Mouse (Mus musculus) neural tube, embryonic 14.5 days (tissue): ENCODE data around the gene Nrp2. TPM values are rescaled to one million over a fixed set of nuclear protein-coding genes. Genes with fewer than 3 reads are reported as not detected.

Experiments used
- ATAC-seq: fragments of 200-750 bp; cut with Nextera tagmentation; 2 replicates; pipeline ENCODE4 v1.8.0; 2017; ENCODE audit warnings: low read depth, mild to moderate bottlenecking, moderate TSS enrichment, moderate library complexity
- H3K27ac ChIP-seq: fragments of 300-500 bp; sonication (generic); 2 replicates; pipeline ENCODE4 v1.5.1; 2014; ENCODE audit warnings: low read depth, mild to moderate bottlenecking, control low read depth, low read length, moderate library complexity, mixed read lengths
- H3K27me3 ChIP-seq: fragments of 300-500 bp; sonication (generic); 2 replicates; pipeline ENCODE4 v1.6.1; 2014; ENCODE audit warnings: low read length; ENCODE audit not compliant: control insufficient read depth, insufficient read depth
- H3K36me3 ChIP-seq: fragments of 300-500 bp; sonication (generic); 2 replicates; pipeline ENCODE4 v1.6.1; 2014; ENCODE audit warnings: low read length, mixed read lengths; ENCODE audit not compliant: control insufficient read depth, insufficient read depth
- H3K4me1 ChIP-seq: fragments of 300-500 bp; sonication (generic); 2 replicates; pipeline ENCODE4 v1.6.1; 2014; ENCODE audit warnings: low read length; ENCODE audit not compliant: control insufficient read depth, insufficient read depth
- H3K4me2 ChIP-seq: fragments of 300-500 bp; sonication (generic); 2 replicates; pipeline ENCODE4 v1.6.1; 2014; ENCODE audit warnings: mild to moderate bottlenecking, low read depth, low read length, control low read depth
- H3K4me3 ChIP-seq: fragments of 300-500 bp; sonication (generic); 2 replicates; pipeline ENCODE4 v1.5.1; 2014; ENCODE audit warnings: low read depth, low read length, control low read depth, mixed read lengths
- H3K9ac ChIP-seq: fragments of 300-500 bp; sonication (generic); replicated peaks from 2 replicates; pipeline ENCODE4 v1.6.1; 2014; ENCODE audit warnings: low read depth, mild to moderate bottlenecking, control low read depth, low read length, mixed read lengths
- H3K9me3 ChIP-seq: fragments of 300-500 bp; sonication (generic); 2 replicates; pipeline ENCODE4 v1.6.1; 2016; ENCODE audit warnings: low read length; ENCODE audit not compliant: control insufficient read depth
- WGBS: fragments of 180-500 bp; shearing (Covaris S2); extraction: QIAGEN DNeasy Blood & Tissue Kit; methylation state at CpG from one replicate; pipeline ENCODE4 v1.1.7; 2014; 5-methylcytosine and 5-hydroxymethylcytosine counted together
- polyA plus RNA-seq: library from polyadenylated mRNA; unstranded; fragments of >200 nt; fragmentation: Nextera tagmentation; extraction: Ambion mirVana; gene quantifications from 2 replicates; pipeline ENCODE4 v1.2.1, GENCODE M21; 2014

Gene Nrp2
- polyA plus RNA-seq, 1 experiment from 2014 or later: 35.8 TPM

DNA sequence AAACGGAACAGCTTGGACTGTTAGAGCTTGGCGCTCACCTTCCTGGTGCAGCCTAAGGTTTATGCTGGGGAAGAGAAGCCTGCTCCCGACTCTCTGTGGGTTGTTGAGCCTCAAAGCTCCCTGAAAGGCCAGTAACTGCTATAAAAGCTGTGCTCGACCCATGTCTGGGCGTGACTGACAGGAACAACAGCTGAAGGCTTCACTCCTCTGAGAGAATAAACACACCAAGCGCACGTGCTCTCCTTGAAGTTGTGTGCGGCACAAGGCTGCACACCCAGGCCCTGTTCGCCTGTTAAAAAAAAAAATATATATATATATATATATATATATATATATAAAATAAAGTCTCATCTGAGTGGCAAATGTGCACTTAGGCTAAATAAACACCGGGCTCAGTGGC, 84.5 kb downstream of the Nrp2 start:
- 0 out of 2 replicates have a peak, but pooled peaks cover 3% of the 10 kb centered on the region for H3K36me3 ChIP-seq
- H3K27ac ChIP-seq: no peak overlapping the region
- no peak for ATAC-seq
- peaks cover 5% of the 10 kb centered on the region; the same call in 1 of the 2 replicates for H3K4me1 ChIP-seq
- H3K9me3 ChIP-seq: no peaks in the 10 kb centered on the region
- WGBS: 81% methylated on average over 10 of the region's 10 CpGs
- H3K4me2 ChIP-seq: no peak overlapping the region
- H3K4me3 ChIP-seq: no peak overlapping the region
- no peak overlapping the region for H3K9ac ChIP-seq
- H3K27me3 ChIP-seq: no peaks in the 10 kb centered on the region

DNA sequence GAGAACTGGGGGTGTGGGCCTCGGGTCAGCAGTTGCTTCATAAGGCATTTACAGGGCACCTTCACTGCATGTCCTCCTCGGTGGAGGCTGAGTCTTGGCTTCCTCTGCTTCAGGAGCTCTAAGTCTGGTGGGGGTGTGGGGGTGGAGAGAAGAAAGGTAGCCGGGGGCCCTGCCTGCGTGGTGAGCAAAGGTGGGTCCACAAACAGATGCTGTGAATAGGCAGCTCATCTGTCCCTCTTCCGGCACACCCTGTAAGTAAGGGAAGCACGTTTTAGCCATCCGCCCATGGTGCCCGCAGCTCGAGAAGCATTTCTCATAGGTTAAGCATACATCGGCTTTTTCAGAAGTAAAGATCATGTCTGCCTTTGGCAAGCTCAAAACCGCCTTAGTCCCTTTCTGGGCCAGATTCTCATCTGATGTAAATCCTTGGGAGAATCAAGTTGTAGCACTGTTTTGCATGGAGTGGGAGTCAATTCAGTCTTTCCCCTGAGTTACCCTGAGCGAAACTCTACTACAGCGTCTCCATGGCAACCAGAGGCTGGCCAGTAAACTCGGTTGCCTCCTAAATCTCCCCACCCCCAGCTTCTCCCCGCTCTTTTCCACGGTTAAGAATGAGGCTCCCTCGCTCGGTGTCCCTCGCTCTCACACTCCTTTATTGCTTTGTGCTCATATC, 91.3 kb downstream of the Nrp2 start:
- Histone ChIP-seq H3K4me2 (peak overlapping the region; percentile 7; the same call in 1 of the 2 replicates), H3K9ac (no peak overlapping the region), H3K4me1 (peaks cover 11% of the 10 kb centered on the region; the same call in 1 of the 2 replicates), H3K4me3 (no peak overlapping the region), H3K9me3 (no peaks in the 10 kb centered on the region), H3K27ac (0 out of 2 replicates have a peak overlapping the region, but pooled peaks have one; percentile 24), H3K27me3 (no peaks in the 10 kb centered on the region), H3K36me3 (no peaks in the 10 kb centered on the region)
- WGBS: 15% methylated on average over 19 of the region's 19 CpGs
- peak; percentile 81 for ATAC-seq

DNA sequence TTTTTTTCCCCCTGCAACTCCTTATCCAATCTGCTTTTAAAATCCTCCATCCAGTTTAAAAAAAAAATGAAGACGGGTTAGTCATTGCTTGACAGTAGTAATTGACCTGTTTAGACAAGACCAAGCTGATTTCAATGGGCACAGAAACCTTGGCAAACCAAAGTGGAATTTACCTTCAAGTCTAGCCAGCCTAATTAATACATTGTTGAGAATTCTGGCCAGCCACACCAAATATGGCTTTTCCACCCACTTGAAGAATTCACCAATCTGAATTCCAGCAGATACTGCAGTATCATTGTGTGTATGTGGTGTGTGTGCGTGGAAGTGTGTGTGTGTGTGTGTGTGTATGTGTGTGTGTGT, 91.8 kb downstream of the Nrp2 start:
- no peak overlapping the region for H3K4me3 ChIP-seq
- no peak overlapping the region for H3K9ac ChIP-seq
- H3K27me3 ChIP-seq: no peaks in the 10 kb centered on the region
- no peaks in the 10 kb centered on the region for H3K36me3 ChIP-seq
- 0 out of 2 replicates have a peak overlapping the region, but pooled peaks have one; percentile 24 for H3K27ac ChIP-seq
- peak overlapping the region; percentile 7; the same call in 1 of the 2 replicates for H3K4me2 ChIP-seq
- 33% methylated on average over 2 of the region's 2 CpGs for WGBS
- ATAC-seq: 0 out of 2 replicates have a peak, but pooled peaks have one; percentile 15
- peaks cover 11% of the 10 kb centered on the region; the same call in 1 of the 2 replicates for H3K4me1 ChIP-seq
- H3K9me3 ChIP-seq: no peaks in the 10 kb centered on the region

DNA sequence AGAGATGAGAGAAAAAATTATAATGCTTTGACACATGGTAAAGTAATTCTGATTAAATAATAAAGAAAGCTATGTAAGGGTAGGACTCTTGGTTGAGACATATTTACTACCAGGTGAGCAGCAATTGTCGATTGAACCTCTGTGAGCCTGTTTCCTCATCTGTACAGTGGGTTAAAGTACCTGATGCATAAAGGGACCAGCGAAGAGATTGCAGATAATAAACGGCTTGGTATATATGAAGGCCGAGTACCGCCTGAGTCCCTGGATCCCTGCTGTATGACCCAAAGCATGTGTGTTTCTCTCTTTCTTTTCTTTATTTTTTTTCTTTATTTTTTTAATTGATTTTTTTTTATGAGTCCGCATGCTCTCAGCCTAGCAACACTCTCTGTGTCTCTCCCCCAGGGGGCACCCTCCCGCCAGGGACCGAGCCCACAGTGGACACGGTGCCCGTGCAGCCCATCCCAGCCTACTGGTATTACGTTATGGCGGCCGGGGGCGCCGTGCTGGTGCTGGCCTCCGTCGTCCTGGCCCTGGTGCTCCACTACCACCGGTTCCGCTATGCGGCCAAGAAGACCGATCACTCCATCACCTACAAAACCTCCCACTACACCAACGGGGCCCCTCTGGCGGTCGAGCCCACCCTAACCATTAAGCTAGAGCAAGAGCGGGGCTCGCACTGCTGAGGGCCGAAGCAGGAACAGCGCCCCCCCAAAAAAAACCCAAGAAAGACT, 92.4 kb downstream of the Nrp2 start:
- Histone ChIP-seq H3K9ac (no peak overlapping the region), H3K4me3 (no peak overlapping the region), H3K36me3 (no peaks in the 10 kb centered on the region), H3K9me3 (no peaks in the 10 kb centered on the region), H3K27ac (no peak overlapping the region), H3K4me1 (peaks cover 11% of the 10 kb centered on the region; the same call in 1 of the 2 replicates), H3K4me2 (peak overlapping the region; percentile 33), H3K27me3 (no peaks in the 10 kb centered on the region)
- WGBS: 27% methylated on average over 28 of the region's 28 CpGs
- peak; percentile 75 for ATAC-seq

DNA sequence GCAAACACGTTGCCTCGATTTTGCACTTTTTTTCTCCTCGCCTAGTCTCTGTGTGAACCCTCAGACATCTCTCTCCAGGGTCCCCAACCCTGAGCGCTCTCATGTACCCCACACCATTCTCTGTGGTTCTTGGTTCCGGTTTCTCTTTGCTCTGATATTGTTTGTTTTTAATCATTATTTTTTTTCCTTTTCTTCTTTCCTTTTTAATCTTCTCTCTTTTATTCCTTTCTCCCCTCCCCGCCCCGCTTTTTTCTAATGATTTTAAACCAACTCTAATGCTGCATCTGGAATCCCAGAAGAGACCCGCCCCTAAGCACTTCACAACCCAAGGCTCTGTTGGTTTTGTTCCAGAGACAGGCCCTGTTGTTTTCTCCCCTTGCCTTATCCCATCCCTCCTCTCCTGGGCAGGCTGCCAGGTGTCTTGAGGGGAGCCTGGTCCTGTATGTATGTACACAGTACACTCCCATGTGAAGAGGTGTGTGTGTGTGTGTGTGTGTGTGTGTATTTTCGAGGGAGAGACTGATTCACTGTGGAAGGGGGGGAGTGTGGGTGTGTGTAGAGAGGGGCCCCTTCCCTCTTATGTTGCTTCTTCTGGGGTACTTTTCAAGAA, 93.1 kb downstream of the Nrp2 start:
- H3K36me3 ChIP-seq: no peaks in the 10 kb centered on the region
- no peak overlapping the region for H3K9ac ChIP-seq
- H3K9me3 ChIP-seq: no peaks in the 10 kb centered on the region
- H3K4me1 ChIP-seq: peaks cover 11% of the 10 kb centered on the region; the same call in 1 of the 2 replicates
- no peak overlapping the region for H3K27ac ChIP-seq
- H3K4me3 ChIP-seq: no peak overlapping the region
- 56% methylated on average over 9 of the region's 9 CpGs for WGBS
- peak overlapping the region; percentile 33 for H3K4me2 ChIP-seq
- no peaks in the 10 kb centered on the region for H3K27me3 ChIP-seq
- ATAC-seq: 0 out of 2 replicates have a peak, but pooled peaks have one; percentile 28

DNA sequence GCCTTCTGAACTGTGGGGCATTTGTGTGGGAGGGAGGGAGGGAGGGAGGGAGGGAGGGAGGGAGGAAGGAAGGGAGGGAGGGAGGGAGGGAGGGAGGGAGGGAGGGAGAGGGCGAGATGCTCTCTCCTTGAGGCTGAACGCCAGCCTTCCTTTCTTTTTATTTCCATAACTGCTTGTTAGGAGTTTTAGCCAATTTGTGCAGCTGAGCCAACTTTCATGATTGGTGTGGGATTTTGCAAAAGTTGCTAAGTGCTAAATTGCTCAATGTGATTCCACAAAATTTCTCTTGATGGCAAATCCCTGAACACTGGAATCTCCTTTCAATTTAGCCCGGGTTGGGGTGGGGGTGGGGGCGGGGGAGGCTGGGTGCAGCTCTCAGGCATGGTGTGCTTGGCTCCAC, 96.3 kb downstream of the Nrp2 start:
- Histone ChIP-seq H3K27ac (no peak overlapping the region), H3K4me3 (no peak overlapping the region), H3K4me1 (peaks cover 7% of the 10 kb centered on the region; the same call in 1 of the 2 replicates), H3K9me3 (no peaks in the 10 kb centered on the region), H3K9ac (no peak overlapping the region), H3K27me3 (no peaks in the 10 kb centered on the region), H3K4me2 (no peak overlapping the region), H3K36me3 (no peaks in the 10 kb centered on the region)
- WGBS: 69% methylated on average over 4 of the region's 4 CpGs
- no peak for ATAC-seq

DNA sequence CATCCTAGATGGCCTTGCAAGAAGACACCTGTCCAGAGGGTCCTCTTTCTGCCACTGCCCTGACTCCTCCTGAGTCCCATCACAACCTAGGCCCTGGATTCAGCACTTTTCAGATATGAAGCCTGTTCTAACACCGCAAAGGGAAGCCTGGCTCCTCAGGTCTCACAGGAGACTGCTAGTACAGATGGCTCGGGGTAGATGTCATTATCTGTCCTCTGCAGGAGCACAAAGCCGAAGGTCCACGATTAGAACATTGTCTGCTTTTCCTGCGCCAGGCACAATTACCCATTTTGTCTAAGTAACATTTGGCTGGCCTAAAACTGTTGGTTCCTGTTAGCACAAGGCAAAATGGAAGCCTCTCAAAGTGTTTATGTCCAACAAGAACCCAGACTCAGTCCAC, 97.3 kb downstream of the Nrp2 start:
- Histone ChIP-seq H3K36me3 (no peaks in the 10 kb centered on the region), H3K4me2 (no peak overlapping the region), H3K4me3 (no peak overlapping the region), H3K27me3 (no peaks in the 10 kb centered on the region), H3K9me3 (no peaks in the 10 kb centered on the region), H3K27ac (no peak overlapping the region), H3K4me1 (peaks cover 5% of the 10 kb centered on the region; the same call in 1 of the 2 replicates), H3K9ac (no peak overlapping the region)
- 85% methylated on average over 5 of the region's 5 CpGs for WGBS
- ATAC-seq: no peak

DNA sequence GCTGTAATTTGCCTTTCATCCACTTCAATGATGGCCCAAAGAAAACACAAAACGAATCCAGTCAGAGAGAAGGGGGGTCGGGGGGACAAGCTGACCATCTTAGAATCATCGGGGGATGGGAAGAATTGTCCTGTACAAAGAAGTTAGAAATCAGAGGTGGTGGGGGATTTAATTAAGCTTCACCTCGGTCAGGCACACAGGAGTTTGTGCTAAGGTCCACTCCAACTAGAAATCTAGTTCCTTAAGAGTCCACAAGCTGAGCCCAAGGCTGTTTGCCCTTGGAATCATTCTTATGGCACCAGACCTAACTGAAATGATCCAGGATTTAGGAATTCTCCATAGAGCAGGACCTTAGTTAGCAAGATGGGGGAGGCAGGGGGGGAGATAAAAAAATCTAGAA, 98.3 kb downstream of the Nrp2 start:
- no peak overlapping the region for H3K4me2 ChIP-seq
- no peak overlapping the region for H3K27ac ChIP-seq
- no peaks in the 10 kb centered on the region for H3K36me3 ChIP-seq
- 56% methylated on average over 4 of the region's 4 CpGs for WGBS
- no peak for ATAC-seq
- no peak overlapping the region for H3K9ac ChIP-seq
- no peaks in the 10 kb centered on the region for H3K4me1 ChIP-seq
- no peak overlapping the region for H3K4me3 ChIP-seq
- no peaks in the 10 kb centered on the region for H3K9me3 ChIP-seq
- H3K27me3 ChIP-seq: no peaks in the 10 kb centered on the region

DNA sequence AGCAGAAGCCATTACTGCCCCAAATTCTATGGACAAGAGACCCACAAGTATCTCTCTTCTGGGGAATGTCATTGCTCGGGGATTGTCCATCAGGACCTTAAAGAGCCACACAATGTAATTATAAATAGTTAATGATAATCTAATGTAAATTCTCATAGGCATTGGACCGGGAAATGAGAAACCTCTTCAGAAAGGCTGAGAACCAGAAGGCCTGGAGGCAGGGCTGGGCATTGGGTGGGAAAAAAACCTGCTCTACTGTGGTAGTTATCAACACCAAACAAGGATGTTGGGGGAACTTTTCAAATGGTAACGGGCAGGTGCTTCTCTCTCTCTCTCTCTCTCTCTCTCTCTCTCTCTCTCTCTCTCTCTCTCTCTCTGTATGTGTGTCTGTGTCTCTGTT, 98.8 kb downstream of the Nrp2 start:
- Histone ChIP-seq H3K9me3 (no peaks in the 10 kb centered on the region), H3K36me3 (no peaks in the 10 kb centered on the region), H3K4me2 (no peak overlapping the region), H3K9ac (no peak overlapping the region), H3K27me3 (no peaks in the 10 kb centered on the region), H3K4me3 (no peak overlapping the region), H3K27ac (no peak overlapping the region), H3K4me1 (no peaks in the 10 kb centered on the region)
- 69% methylated on average over 3 of the region's 3 CpGs for WGBS
- ATAC-seq: no peak
